Mouse (Mus musculus) left cerebral cortex, postnatal 14 days (tissue): ENCODE measurements around the gene Nav1. TPM values are rescaled to one million over a fixed set of nuclear protein-coding genes. Genes with fewer than 3 reads are reported as not detected.

Experiments
- DNase-seq, 2 experiments: peaks; one replicate each; pipeline ENCODE4 v3.0.0; 2021 to 2022; ENCODE audit warnings: low spot score in 2 of 2, mixed read lengths in 1 of 2
- intact Hi-C: fragments of 180-260 bp; cut with DNase I; formaldehyde crosslinking; loops from one replicate; pipeline ENCODE4 v1.15.1; 2025
- total RNA-seq, 2 experiments: library from RNA; stranded (reverse); gene quantifications; 2 replicates each; pipeline ENCODE4 v1.2.3; 2021

Gene Nav1
- total RNA-seq, 2 experiments from 2014 or later: 146 to 161 TPM

GRCm38 (mm10) chr1:135532383-135532782, 74.7 kb downstream of the Nav1 start:
- intact Hi-C loops: no loop called here
- no peak for DNase-seq

- DNase-seq: no peak
- intact Hi-C loops: no loop called here
Observed at GRCm38 (mm10) chr1:135531981-135532380, 75.1 kb downstream of the Nav1 start.

- intact Hi-C loops: no loop called here
- no peak for DNase-seq
Observed at GRCm38 (mm10) chr1:135531081-135531480, 76.0 kb downstream of the Nav1 start.

- intact Hi-C loops: no loop called here
- no peak for DNase-seq
Observed at GRCm38 (mm10) chr1:135524518-135524860, 82.6 kb downstream of the Nav1 start.

- no peak for DNase-seq
- intact Hi-C loops: no loop called here
Observed at GRCm38 (mm10) chr1:135523780-135524517, 83.1 kb downstream of the Nav1 start.

- intact Hi-C loops: no loop called here
- no peak for DNase-seq
Observed at GRCm38 (mm10) chr1:135523344-135523743, 83.8 kb downstream of the Nav1 start.

GRCm38 (mm10) chr1:135520550-135521168, 86.4 kb downstream of the Nav1 start:
- no peak for DNase-seq
- intact Hi-C loops: no loop called here

- intact Hi-C loops: no loop called here
- peak; percentile 62 to 76 for DNase-seq
Observed at GRCm38 (mm10) chr1:135518661-135519060, 88.4 kb downstream of the Nav1 start.

- intact Hi-C loops: no loop called here
Observed at GRCm38 (mm10) chr1:135517469-135517868, 89.6 kb downstream of the Nav1 start.

GRCm38 (mm10) chr1:135516511-135517305, 90.4 kb downstream of the Nav1 start:
- intact Hi-C loops: no loop called here
- DNase-seq: no peak

More at GRCm38 (mm10) chr1:135517469-135517868, 89.6 kb downstream of the Nav1 start:
- DNase-seq: no peak

- intact Hi-C loops: no loop called here
- DNase-seq: no peak
Observed at GRCm38 (mm10) chr1:135515633-135516238, 91.4 kb downstream of the Nav1 start.

- intact Hi-C loops: no loop called here
- peak in 1 of 2 experiments; percentile 30 for DNase-seq
Observed at GRCm38 (mm10) chr1:135514913-135515632, 92.0 kb downstream of the Nav1 start.

- no peak for DNase-seq
Observed at GRCm38 (mm10) chr1:135514046-135514445, 93.0 kb downstream of the Nav1 start.

GRCm38 (mm10) chr1:135513464-135513863, 93.6 kb downstream of the Nav1 start:
- DNase-seq: peak in 1 of 2 experiments; percentile 34
- intact Hi-C loops: no loop called here

More at GRCm38 (mm10) chr1:135514046-135514445, 93.0 kb downstream of the Nav1 start:
- intact Hi-C loops: no loop called here

- peak in 1 of 2 experiments; percentile 42 for DNase-seq
- intact Hi-C loops: no loop called here
Observed at GRCm38 (mm10) chr1:135510346-135510977, 96.6 kb downstream of the Nav1 start.

- DNase-seq: no peak
- intact Hi-C loops: no loop called here
Observed at GRCm38 (mm10) chr1:135509145-135510084, 97.7 kb downstream of the Nav1 start.

GRCm38 (mm10) chr1:135508349-135508634, 98.8 kb downstream of the Nav1 start:
- DNase-seq: no peak
- intact Hi-C loops: no loop called here
